Mouse (Mus musculus): ENCODE measurements at regions not wholly inside any gene's neighbourhood (a gene's known extent, or its start where the extent isn't known, plus 50 kb on each side); places are given as distances from the start of the nearest gene placed in this dataset.

GRCm38 (mm10) chr1:35213875-35214274 is 364.1 kb downstream of the Plekhb2 start:
- TF ChIP-seq MXI1 (IDR thresholded peaks at IDR 0.05; ENCODE audit: low read depth, low read length): no peak
- TF ChIP-seq EP300 (IDR thresholded peaks at IDR 0.05; ENCODE audit: low read depth in 1 of 2, low read length in 2 of 2): no peak
- no peak for TF ChIP-seq POLR2AphosphoS2 (IDR thresholded peaks at IDR 0.05; ENCODE audit: low read length)
- TF ChIP-seq NRF1 (IDR thresholded peaks at IDR 0.05; ENCODE audit: insufficient read depth, low read depth, low read length, poor library complexity, severe bottlenecking): no peak
- TF ChIP-seq MAX (IDR thresholded peaks at IDR 0.05; ENCODE audit: low read length): no peak
- TF ChIP-seq POLR2AphosphoS5 (IDR thresholded peaks at IDR 0.05; ENCODE audit: borderline replicate concordance, low read depth, low read length): no peak
- no peak for TF ChIP-seq POLR2A (IDR thresholded peaks at IDR 0.05; ENCODE audit: control insufficient read depth in 1 of 2, insufficient read depth in 1 of 2, low read depth in 1 of 2, low read length in 2 of 2, poor library complexity in 1 of 2)
